Mouse (Mus musculus) cortical plate, adult 2 months (tissue): ENCODE results near the gene Aktip. TPM values are rescaled to one million over a fixed set of nuclear protein-coding genes. Genes with fewer than 3 reads are reported as not detected.
A peak's percentile ranks its signal among the peaks of the same experiment; 100 is the strongest.

Source experiments
- H3K27ac ChIP-seq: fragments of 200-500 bp; 2 replicates; pipeline ENCODE4 v1.5.1; 2012; ENCODE audit warnings: low read length, control low read depth, inconsistent platforms; ENCODE audit not compliant: insufficient read depth
- H3K4me1 ChIP-seq: fragments of 200-500 bp; 2 replicates; pipeline ENCODE4 v1.6.1; 2011; ENCODE audit warnings: low read length; ENCODE audit not compliant: control insufficient read depth, insufficient read depth
- H3K4me3 ChIP-seq: fragments of 200-500 bp; 2 replicates; pipeline ENCODE4 v1.5.1; 2011; ENCODE audit warnings: mild to moderate bottlenecking, low read length, control low read depth; ENCODE audit not compliant: insufficient read depth
- CTCF ChIP-seq: fragments of 200-500 bp; IDR thresholded peaks from 2 replicates; pipeline ENCODE4 v1.5.1; 2011; ENCODE audit warnings: mild to moderate bottlenecking, control low read depth, low read length; ENCODE audit not compliant: insufficient read depth; ENCODE audit errors: extremely low read depth
- POLR2A ChIP-seq: fragments of 200-500 bp; IDR thresholded peaks from 2 replicates; pipeline ENCODE4 v1.6.1; 2011; ENCODE audit warnings: mild to moderate bottlenecking, low read length, control low read depth; ENCODE audit not compliant: insufficient read depth; ENCODE audit errors: extremely low read depth
- polyA plus RNA-seq: library from polyadenylated mRNA; depleted of rRNA; stranded (reverse); fragments of >200 nt; gene quantifications from 2 replicates; pipeline ENCODE4 v1.2.3, GENCODE M21; 2012

The Aktip gene
- polyA plus RNA-seq, 1 experiment = 120 TPM

GRCm38 (mm10) chr8:91194081-91194480, 5.7 kb downstream of the Aktip start:
- H3K4me3 ChIP-seq = no peak overlapping the region
- H3K27ac ChIP-seq = no peak overlapping the region
- no peaks in the 10 kb centered on the region for H3K4me1 ChIP-seq
- TF ChIP-seq CTCF (no peak), POLR2A (no peak)

GRCm38 (mm10) chr8:91192941-91193340, 6.8 kb downstream of the Aktip start:
- Histone ChIP-seq H3K4me3 (no peak overlapping the region), H3K27ac (no peak overlapping the region), H3K4me1 (no peaks in the 10 kb centered on the region)
- TF ChIP-seq CTCF (no peak), POLR2A (no peak)

DNA sequence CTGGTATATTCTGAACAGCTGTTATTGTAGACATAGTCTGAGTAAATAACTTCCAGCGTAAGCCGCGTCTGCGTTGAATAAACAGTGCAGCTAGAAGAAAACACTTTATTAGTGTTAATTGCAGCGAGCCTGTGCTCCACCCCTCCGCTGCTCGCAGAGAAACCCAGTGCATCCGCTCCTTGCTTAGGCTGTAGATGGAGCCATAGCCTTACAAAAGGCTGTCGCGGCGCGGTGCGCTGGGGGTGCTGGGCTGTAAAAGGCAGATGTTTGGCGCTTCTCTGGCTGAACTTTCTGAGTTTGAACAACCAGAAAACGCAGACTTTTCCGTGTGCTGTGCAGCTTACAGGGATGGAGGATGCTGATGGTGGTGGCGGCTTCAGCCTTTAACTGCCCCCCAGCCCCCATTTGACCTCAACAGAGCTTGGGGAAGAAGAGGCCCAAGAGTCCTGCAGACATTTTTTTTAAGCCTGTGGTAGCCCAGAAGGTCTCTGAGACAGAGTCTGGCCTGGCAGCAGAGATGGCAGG, 8.9 kb downstream of the Aktip start:
- H3K4me3 ChIP-seq = no peak overlapping the region
- no peaks in the 10 kb centered on the region for H3K4me1 ChIP-seq
- no peak overlapping the region for H3K27ac ChIP-seq
- TF ChIP-seq POLR2A = no peak
- peak; percentile 95 for TF ChIP-seq CTCF

- Histone ChIP-seq H3K27ac (no peak overlapping the region), H3K4me3 (no peak overlapping the region), H3K4me1 (no peaks in the 10 kb centered on the region)
- TF ChIP-seq CTCF = no peak
Observed at GRCm38 (mm10) chr8:91188152-91188551, 11.6 kb downstream of the Aktip start.

DNA sequence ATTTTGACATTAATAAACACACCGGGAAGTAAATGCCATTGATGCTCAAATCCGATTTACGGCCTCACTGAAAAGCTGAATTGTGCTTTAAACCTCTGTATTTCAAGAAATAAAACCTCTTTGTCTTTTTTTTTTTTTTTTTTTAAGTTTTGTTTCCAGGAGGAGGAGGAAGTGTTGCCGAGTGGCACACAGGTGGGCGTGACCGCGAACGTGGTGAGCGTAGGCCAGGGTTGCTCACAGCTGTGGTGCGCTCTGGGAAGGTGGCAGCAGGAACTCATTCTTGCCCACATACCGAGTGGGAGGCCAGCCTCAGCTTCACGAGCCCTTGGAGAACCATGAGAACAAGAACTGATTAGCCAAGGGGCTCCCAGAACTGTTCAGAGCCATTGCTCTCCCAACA, 13.4 kb downstream of the Aktip start:
- no peak overlapping the region for H3K4me3 ChIP-seq
- H3K27ac ChIP-seq = no peak overlapping the region
- H3K4me1 ChIP-seq = no peaks in the 10 kb centered on the region
- TF ChIP-seq CTCF = no peak
- no peak for TF ChIP-seq POLR2A

DNA sequence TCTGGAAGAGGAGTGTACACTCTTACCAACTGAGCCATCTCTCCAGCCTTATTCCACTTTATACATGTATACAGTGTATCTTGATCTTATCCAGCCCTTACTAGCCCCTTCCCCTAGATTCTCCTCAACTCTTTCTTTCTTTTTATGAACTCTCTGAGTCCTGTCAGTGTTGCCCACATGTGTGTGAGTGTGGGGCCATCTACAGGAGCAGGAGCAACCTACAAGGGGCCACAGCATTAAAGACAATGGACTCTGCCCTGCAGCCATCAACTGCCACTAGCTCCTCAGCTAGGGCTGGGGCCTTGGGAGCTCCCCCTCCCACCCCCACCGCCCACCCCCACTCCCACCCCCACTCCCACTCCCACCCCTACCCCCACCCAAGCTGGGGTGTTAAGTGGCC, 22.1 kb downstream of the Aktip start:
- H3K4me1 ChIP-seq = no peaks in the 10 kb centered on the region
- no peak overlapping the region for H3K27ac ChIP-seq
- H3K4me3 ChIP-seq = no peak overlapping the region
- TF ChIP-seq POLR2A (no peak), CTCF (no peak)

DNA sequence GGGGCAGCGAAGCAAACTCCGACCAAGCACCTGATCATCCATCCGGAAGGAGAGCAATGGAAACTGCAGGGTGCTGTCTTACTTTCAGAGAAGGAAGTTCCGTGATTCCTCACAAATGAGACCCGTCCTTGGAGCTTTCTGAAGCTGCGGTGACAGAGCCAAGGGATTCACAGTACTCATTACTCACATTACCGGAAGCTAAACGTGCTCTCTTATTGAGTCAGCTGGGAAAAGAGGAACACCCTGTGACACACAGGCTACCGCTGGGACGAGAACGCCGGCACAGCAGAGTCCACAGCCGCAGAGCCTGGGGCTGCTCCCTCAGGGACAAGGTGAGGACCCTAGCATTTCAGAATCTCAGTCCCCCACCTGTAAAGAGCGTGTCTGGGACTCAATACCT, 23.6 kb downstream of the Aktip start:
- TF ChIP-seq CTCF = no peak
- no peak for TF ChIP-seq POLR2A
- Histone ChIP-seq H3K27ac (no peak overlapping the region), H3K4me3 (no peak overlapping the region), H3K4me1 (no peaks in the 10 kb centered on the region)

- Histone ChIP-seq H3K4me1 (no peaks in the 10 kb centered on the region), H3K27ac (no peak overlapping the region), H3K4me3 (no peak overlapping the region)
- TF ChIP-seq CTCF (no peak), POLR2A (no peak)
Observed at GRCm38 (mm10) chr8:91171605-91172004, 28.2 kb downstream of the Aktip start.

DNA sequence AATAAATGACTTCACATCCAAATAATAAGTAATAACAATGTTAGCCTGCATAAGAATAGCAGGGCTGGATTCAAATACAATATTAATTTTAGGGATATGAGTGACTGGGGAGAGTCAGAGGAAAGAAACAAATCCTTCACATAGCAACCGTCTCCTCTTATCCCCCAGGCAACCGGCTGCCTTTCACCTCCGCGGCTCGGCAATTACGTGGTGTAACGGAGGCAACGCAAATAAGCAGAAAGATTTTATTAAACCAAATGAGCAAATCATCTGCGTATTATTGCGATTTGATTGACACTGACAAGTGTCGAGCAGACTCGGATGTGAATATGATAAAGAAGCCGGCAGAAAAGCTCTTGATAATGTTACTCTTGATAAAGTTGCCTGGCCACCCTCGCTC, 28.9 kb downstream of the Aktip start:
- H3K27ac ChIP-seq = no peak overlapping the region
- H3K4me3 ChIP-seq = no peak overlapping the region
- H3K4me1 ChIP-seq = no peaks in the 10 kb centered on the region
- no peak for TF ChIP-seq POLR2A
- no peak for TF ChIP-seq CTCF

DNA sequence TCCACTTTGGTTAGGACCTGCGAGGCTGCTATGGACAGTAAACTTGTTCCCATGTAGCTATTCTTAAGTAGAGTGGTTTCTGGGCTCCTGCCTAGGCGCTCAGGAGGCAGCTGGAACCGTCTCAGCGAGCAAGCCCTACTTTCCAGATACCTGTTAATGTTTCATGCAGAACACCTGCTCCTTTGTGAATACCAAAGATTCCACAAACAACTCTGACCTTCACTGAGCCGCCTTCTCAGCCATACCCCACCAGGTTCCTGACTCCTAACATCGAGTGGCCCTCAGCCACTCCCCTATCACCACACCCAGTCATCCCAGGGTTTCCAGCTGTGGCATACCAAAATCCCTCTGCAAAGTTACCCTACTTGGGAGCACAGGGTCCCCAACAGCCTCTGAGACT, 29.6 kb downstream of the Aktip start:
- Histone ChIP-seq H3K4me1 (no peaks in the 10 kb centered on the region), H3K4me3 (no peak overlapping the region), H3K27ac (no peak overlapping the region)
- TF ChIP-seq CTCF = no peak
- TF ChIP-seq POLR2A = no peak
